ENCODE assay signal across 12 mouse cellular contexts in the genomic region with DNA sequence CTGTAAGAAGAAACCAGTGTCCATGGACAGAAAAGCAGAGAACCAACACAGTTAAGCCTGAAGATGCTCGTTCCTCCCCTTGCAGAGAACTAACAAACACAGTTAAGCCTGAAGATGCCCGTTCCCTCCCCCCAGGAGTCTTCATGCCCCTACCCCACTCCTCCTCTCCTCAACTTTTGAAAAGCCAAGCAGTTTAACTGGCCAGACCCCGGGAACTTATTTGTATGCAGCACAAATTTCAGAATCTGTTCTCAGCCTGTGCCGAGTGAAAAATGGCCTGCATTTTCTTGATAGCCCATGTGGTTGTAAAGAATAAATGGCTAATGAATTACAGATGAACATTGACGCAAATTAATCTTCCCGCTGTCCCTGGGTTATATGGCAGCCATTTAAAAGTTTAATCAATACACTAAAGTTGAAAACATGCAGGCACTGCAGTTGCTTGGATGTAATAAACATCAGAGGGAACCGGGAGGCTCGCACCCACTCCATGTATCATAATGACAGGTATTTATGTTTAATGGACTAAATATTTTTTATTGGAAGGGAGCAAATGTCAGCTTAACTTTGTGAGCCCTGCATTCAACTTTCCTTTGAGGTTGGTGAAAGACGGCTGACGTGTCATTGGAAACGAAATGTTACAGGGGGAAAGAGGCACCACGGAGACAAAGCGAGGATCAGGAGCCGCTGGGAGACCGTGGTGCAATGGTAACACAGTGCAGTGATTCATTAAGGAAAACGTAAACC.
A peak's percentile ranks its signal among the peaks of the same experiment; 100 is the strongest.
DNase-seq lines count a peak whose midpoint lies in the region; ATAC-seq and TF ChIP-seq lines count a peak whose summit lies in the region.
"Had no signal": no experiment of that assay in that cellular context is flagged by ENCODE, and none has a peak within 500 bp of the region (broad histone marks: within the 10 kb centered on the region; RNA-seq: fewer than 3 reads in every experiment).

No protein-coding gene starts in this region.

- ATAC-seq in embryonic facial prominence, embryonic 14.5 days (ENCODE audit: low read depth), result no peak
- peak; percentile 88 for ATAC-seq in neural tube, embryonic 12.5 days (ENCODE audit: low FRiP score, low read depth)
- ATAC-seq: activated CD4-positive, CD25-positive, alpha-beta regulatory T cell, adult 4 months; liver, postnatal 0 days had no signal

- no peak overlapping the region for H3K27ac ChIP-seq in kidney, adult 2 months (ENCODE audit: insufficient read depth, low read depth, low read length)
- H3K27ac ChIP-seq in embryonic facial prominence, embryonic 14.5 days (replicated peaks; ENCODE audit: low read depth, low read length), result peak overlapping the region; percentile 61
- H3K27ac ChIP-seq in neural tube, embryonic 12.5 days, result peak overlapping the region; percentile 75; the same call in 1 of the 2 replicates

- no peak for TF ChIP-seq CTCF in kidney, adult 2 months (conservative IDR thresholded peaks at IDR 0.05; ENCODE audit: insufficient read depth, insufficient read length, low read depth, low read length)

- H3K4me1 ChIP-seq in kidney, adult 2 months (ENCODE audit: control insufficient read depth, insufficient read depth, low read length), result no peaks in the 10 kb centered on the region
- H3K4me1 ChIP-seq in embryonic facial prominence, embryonic 14.5 days (ENCODE audit: control insufficient read depth, insufficient read depth, low read length), result peaks cover 12% of the 10 kb centered on the region
- H3K4me1 ChIP-seq in neural tube, embryonic 12.5 days, result peaks cover 27% of the 10 kb centered on the region

- no peaks in the 10 kb centered on the region for H3K36me3 ChIP-seq in kidney, adult 2 months (ENCODE audit: control insufficient read depth, insufficient read depth, low read length)
- H3K36me3 ChIP-seq in embryonic facial prominence, embryonic 14.5 days (ENCODE audit: control insufficient read depth, insufficient read depth, low read length), result no peaks in the 10 kb centered on the region
- H3K36me3 ChIP-seq in neural tube, embryonic 12.5 days, result no peaks in the 10 kb centered on the region

- TF ChIP-seq POLR2A in kidney, adult 2 months (IDR thresholded peaks at IDR 0.05; ENCODE audit: low read depth, low read length), result no peak

- no peak overlapping the region for H3K4me2 ChIP-seq in embryonic facial prominence, embryonic 14.5 days (ENCODE audit: low read depth, low read length)
- peak overlapping the region; percentile 26 for H3K4me2 ChIP-seq in neural tube, embryonic 12.5 days (replicated peaks)

- H3K9me3 ChIP-seq in embryonic facial prominence, embryonic 14.5 days (ENCODE audit: control insufficient read depth, low read length), result no peaks in the 10 kb centered on the region
- no peaks in the 10 kb centered on the region for H3K9me3 ChIP-seq in neural tube, embryonic 12.5 days

- H3K27me3 ChIP-seq in kidney, adult 2 months (replicated peaks; ENCODE audit: control insufficient read depth, insufficient read depth, low read length), result no peaks in the 10 kb centered on the region
- H3K27me3 ChIP-seq in embryonic facial prominence, embryonic 14.5 days (replicated peaks; ENCODE audit: control insufficient read depth, insufficient read depth, low read length), result no peaks in the 10 kb centered on the region
- H3K27me3 ChIP-seq in neural tube, embryonic 12.5 days (replicated peaks), result no peaks in the 10 kb centered on the region
- H3K27me3 ChIP-seq: CH12.LX had no signal

- peak; percentile 25 to 47 for DNase-seq in kidney, postnatal 4 days
- DNase-seq in kidney, adult 2 months, result no peak
- peak; percentile 38 for DNase-seq in embryonic facial prominence, embryonic 14.5 days (ENCODE audit: low spot score)
- peak; percentile 93 for DNase-seq in hindlimb bud, embryonic 11.5 days (ENCODE audit: extremely low spot score, low read depth, low spot score)
- no peak for DNase-seq in layer of hippocampus, adult 18-20 months (ENCODE audit: low spot score in 2 of 2)
- DNase-seq in gastrocnemius, adult 18-20 months (ENCODE audit: low spot score), result no peak
- DNase-seq in spleen, adult 18-20 months, result no peak
- DNase-seq: gastrocnemius, postnatal 36 days; liver, postnatal 0 days had no signal

- WGBS in kidney, adult 2 months, result 39% methylated on average over 16 of the region's 16 CpGs
- WGBS in embryonic facial prominence, embryonic 14.5 days, result 46% methylated on average over 16 of the region's 16 CpGs
- WGBS in neural tube, embryonic 12.5 days, result 11% methylated on average over 16 of the region's 16 CpGs

- no peak overlapping the region for H3K4me3 ChIP-seq in kidney, adult 2 months (ENCODE audit: insufficient read depth, low read depth, low read length)
- H3K4me3 ChIP-seq in embryonic facial prominence, embryonic 14.5 days (ENCODE audit: low read depth, low read length), result no peak overlapping the region
- H3K4me3 ChIP-seq in neural tube, embryonic 12.5 days, result no peak overlapping the region

- H3K9ac ChIP-seq in embryonic facial prominence, embryonic 14.5 days (ENCODE audit: low read depth, low read length), result 0 out of 2 replicates have a peak overlapping the region, but pooled peaks have one; percentile 3
- 0 out of 2 replicates have a peak overlapping the region, but pooled peaks have one; percentile 13 for H3K9ac ChIP-seq in neural tube, embryonic 12.5 days
- H3K9ac ChIP-seq: liver, postnatal 0 days had no signal

Comparison
In these comparisons a context has a peak if more than half of its experiments do, and no peak if none do; other contexts are left out.
1. DNase-seq: peak in kidney, postnatal 4 days (2 of 2), embryonic facial prominence, embryonic 14.5 days (single experiment) and hindlimb bud, embryonic 11.5 days (single experiment); none in kidney, adult 2 months (single experiment), layer of hippocampus, adult 18-20 months (0 of 2), gastrocnemius, adult 18-20 months (single experiment) and spleen, adult 18-20 months (0 of 2).